Mouse (Mus musculus) midbrain, embryonic 16.5 days (tissue): ENCODE data around the gene Tnfrsf21. TPM values are rescaled to one million over a fixed set of nuclear protein-coding genes. Genes with fewer than 3 reads are reported as not detected.

Experiments
- ATAC-seq: fragments of 200-750 bp; cut with Nextera tagmentation; 2 replicates; pipeline ENCODE4 v1.8.0; 2017; ENCODE audit warnings: moderate TSS enrichment
- H3K27ac ChIP-seq: fragments of 300-500 bp; sonication (generic); 2 replicates; pipeline ENCODE4 v1.5.1; 2014; ENCODE audit warnings: mild to moderate bottlenecking, low read length, mixed read lengths
- H3K27me3 ChIP-seq: fragments of 300-500 bp; sonication (generic); 2 replicates; pipeline ENCODE4 v1.6.1; 2014; ENCODE audit warnings: low read depth, low read length, mixed read lengths; ENCODE audit not compliant: control insufficient read depth, insufficient read depth
- H3K36me3 ChIP-seq: fragments of 300-500 bp; sonication (generic); 2 replicates; pipeline ENCODE4 v1.6.1; 2014; ENCODE audit warnings: mild to moderate bottlenecking, low read length, moderate library complexity, mixed read lengths; ENCODE audit not compliant: control insufficient read depth, insufficient read depth
- H3K4me1 ChIP-seq: fragments of 300-500 bp; sonication (generic); 2 replicates; pipeline ENCODE4 v1.6.1; 2014; ENCODE audit warnings: mild to moderate bottlenecking, low read length, mixed read lengths; ENCODE audit not compliant: control insufficient read depth, insufficient read depth
- H3K4me2 ChIP-seq: fragments of 300-500 bp; sonication (generic); 2 replicates; pipeline ENCODE4 v1.6.1; 2014; ENCODE audit warnings: mild to moderate bottlenecking, low read length, mixed read lengths
- H3K4me3 ChIP-seq: fragments of 300-500 bp; sonication (generic); 2 replicates; pipeline ENCODE4 v1.5.1; 2014; ENCODE audit warnings: low read depth, mild to moderate bottlenecking, low read length, moderate library complexity, mixed read lengths
- H3K9ac ChIP-seq: fragments of 300-500 bp; sonication (generic); 2 replicates; pipeline ENCODE4 v1.6.1; 2014; ENCODE audit warnings: low read depth, low read length, mixed read lengths
- H3K9me3 ChIP-seq: fragments of 300-500 bp; sonication (generic); replicated peaks from 2 replicates; pipeline ENCODE4 v1.6.1; 2014; ENCODE audit warnings: mild to moderate bottlenecking, low read length, mixed read lengths; ENCODE audit not compliant: control insufficient read depth, poor library complexity, severe bottlenecking
- WGBS: fragments of 180-500 bp; shearing (Covaris S2); extraction: QIAGEN DNeasy Blood & Tissue Kit; methylation state at CpG from one replicate; pipeline ENCODE4 v1.1.7; 2014; 5-methylcytosine and 5-hydroxymethylcytosine counted together
- polyA plus RNA-seq: library from polyadenylated mRNA; unstranded; fragments of >200 nt; fragmentation: Nextera tagmentation; extraction: Ambion mirVana; gene quantifications from 2 replicates; pipeline ENCODE4 v1.2.1, GENCODE M21; 2015

Tnfrsf21 gene
- polyA plus RNA-seq, 1 experiment from 2014 or later, result 71.6 TPM

GRCm38 (mm10) chr17:43077540-43077939 is 61.2 kb downstream of the Tnfrsf21 start:
- ATAC-seq, result peak; percentile 14; the same call in 1 of the 2 replicates
- Histone ChIP-seq H3K9ac (no peak overlapping the region), H3K36me3 (no peaks in the 10 kb centered on the region), H3K27me3 (no peaks in the 10 kb centered on the region), H3K4me1 (peaks cover 3% of the 10 kb centered on the region; the same call in 1 of the 2 replicates), H3K4me2 (no peak overlapping the region; the same call in 1 of the 2 replicates), H3K4me3 (no peak overlapping the region), H3K9me3 (no peaks in the 10 kb centered on the region), H3K27ac (0 out of 2 replicates have a peak overlapping the region, but pooled peaks have one; percentile 35)
- WGBS, result 31% methylated on average over 4 of the region's 4 CpGs

DNA sequence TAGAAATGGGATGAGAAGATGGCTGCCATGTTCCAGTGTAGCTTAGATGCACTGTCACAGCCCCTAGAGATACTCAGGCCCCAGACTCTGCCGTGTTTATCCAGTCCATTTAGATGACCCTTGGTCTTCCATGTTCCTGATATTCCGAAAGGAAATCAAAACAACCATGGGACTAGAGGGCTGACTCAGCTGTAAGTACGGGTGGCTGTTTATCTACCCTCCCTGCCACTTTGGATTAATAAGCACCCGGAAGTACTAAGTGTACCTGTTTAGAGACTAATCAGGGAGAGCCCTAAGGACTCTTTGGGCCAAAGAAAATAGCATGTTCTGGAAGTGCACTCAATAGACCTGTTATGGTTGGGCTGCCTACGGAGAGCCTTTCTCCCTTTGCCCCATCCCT is 64.9 kb downstream of the Tnfrsf21 start:
- H3K36me3 ChIP-seq, result peaks cover 8% of the 10 kb centered on the region
- H3K9me3 ChIP-seq, result no peaks in the 10 kb centered on the region
- H3K27ac ChIP-seq, result no peak overlapping the region
- ATAC-seq, result no peak
- H3K4me1 ChIP-seq, result peaks cover 3% of the 10 kb centered on the region; the same call in 1 of the 2 replicates
- WGBS, result 96% methylated on average over 5 of the region's 5 CpGs
- H3K27me3 ChIP-seq, result no peaks in the 10 kb centered on the region
- H3K9ac ChIP-seq, result no peak overlapping the region
- no peak overlapping the region for H3K4me2 ChIP-seq
- no peak overlapping the region for H3K4me3 ChIP-seq

GRCm38 (mm10) chr17:43089496-43089895 is 73.1 kb downstream of the Tnfrsf21 start:
- Histone ChIP-seq H3K4me1 (no peaks in the 10 kb centered on the region), H3K9ac (no peak overlapping the region), H3K4me3 (no peak overlapping the region), H3K36me3 (peaks cover 25% of the 10 kb centered on the region), H3K9me3 (no peaks in the 10 kb centered on the region), H3K27me3 (no peaks in the 10 kb centered on the region), H3K27ac (no peak overlapping the region), H3K4me2 (no peak overlapping the region)
- ATAC-seq, result no peak
- WGBS, result 93% methylated on average over 6 of the region's 6 CpGs

- WGBS, result 99% methylated on average over 3 of the region's 3 CpGs
- ATAC-seq, result no peak
- Histone ChIP-seq H3K36me3 (peaks cover 17% of the 10 kb centered on the region), H3K4me3 (no peak overlapping the region), H3K9ac (no peak overlapping the region), H3K4me1 (no peaks in the 10 kb centered on the region), H3K27ac (no peak overlapping the region), H3K4me2 (no peak overlapping the region), H3K9me3 (no peaks in the 10 kb centered on the region), H3K27me3 (no peaks in the 10 kb centered on the region)
These were observed 74.8 kb downstream of the Tnfrsf21 start for GRCm38 (mm10) chr17:43090948-43091724.

DNA sequence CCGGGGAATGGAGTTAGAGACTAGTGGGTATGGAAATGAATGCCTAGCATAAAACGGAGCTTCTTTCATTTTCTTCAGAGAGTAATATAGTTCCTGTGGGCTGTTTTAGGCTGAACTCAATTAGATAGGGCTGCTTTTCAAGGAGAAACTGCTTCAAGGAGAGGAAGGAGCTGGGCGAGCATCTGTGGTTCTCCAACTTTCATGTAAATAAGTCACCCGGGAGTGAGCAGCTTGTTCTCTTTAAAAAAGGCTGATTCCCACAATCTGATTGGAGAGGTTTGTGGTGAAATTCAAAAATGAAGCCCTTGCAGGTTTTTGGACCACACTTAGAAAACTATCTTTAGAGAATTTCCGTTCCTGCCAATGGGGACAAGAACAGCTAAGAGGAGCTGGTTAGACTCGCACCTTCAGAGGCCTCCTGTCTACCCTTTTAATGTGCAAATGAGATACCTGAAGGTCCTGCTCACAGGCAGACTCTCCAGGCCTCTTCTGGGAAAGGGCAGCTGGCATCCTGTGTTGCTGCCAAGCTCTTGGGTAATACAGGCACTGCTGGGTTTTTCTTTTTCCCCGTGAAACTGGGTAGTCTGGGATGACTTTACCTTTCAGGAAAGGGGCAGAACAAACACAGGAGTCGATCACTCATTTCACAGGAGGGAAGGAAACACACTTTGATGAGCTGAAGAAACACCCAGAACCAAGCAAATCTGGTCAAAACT is 76.1 kb downstream of the Tnfrsf21 start:
- Histone ChIP-seq H3K36me3 (peaks cover 11% of the 10 kb centered on the region), H3K4me1 (no peaks in the 10 kb centered on the region), H3K27ac (no peak overlapping the region), H3K4me3 (no peak overlapping the region), H3K27me3 (no peaks in the 10 kb centered on the region), H3K9me3 (no peaks in the 10 kb centered on the region), H3K9ac (no peak overlapping the region), H3K4me2 (no peak overlapping the region)
- 54% methylated on average over 8 of the region's 8 CpGs for WGBS
- ATAC-seq, result no peak

DNA sequence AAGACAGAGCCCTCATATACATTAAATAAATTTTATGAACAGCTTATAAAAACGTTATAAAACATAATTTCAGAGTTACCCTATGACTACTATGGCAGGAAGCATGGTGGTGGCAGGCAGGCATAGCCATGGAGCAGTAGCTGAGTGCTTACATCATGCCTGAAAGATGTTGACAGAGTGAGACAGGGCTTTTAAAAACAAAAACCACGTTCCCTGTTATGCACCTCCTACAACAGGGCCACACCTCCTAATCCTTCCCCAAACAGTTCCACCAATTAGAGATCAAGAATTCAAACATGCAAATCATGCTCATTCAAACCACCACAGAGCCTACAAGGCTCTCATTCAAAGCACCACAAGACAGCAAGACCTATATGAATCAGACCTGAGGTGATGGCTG is 77.9 kb downstream of the Tnfrsf21 start:
- ATAC-seq, result no peak
- WGBS, result 37% methylated on average over 2 of the region's 2 CpGs
- Histone ChIP-seq H3K27ac (no peak overlapping the region), H3K9ac (no peak overlapping the region), H3K4me1 (no peaks in the 10 kb centered on the region), H3K9me3 (no peaks in the 10 kb centered on the region), H3K27me3 (no peaks in the 10 kb centered on the region), H3K36me3 (peaks cover 7% of the 10 kb centered on the region), H3K4me2 (no peak overlapping the region), H3K4me3 (no peak overlapping the region)

GRCm38 (mm10) chr17:43097101-43097688 is 80.8 kb downstream of the Tnfrsf21 start:
- no peak for ATAC-seq
- WGBS, result 86% methylated on average over 4 of the region's 4 CpGs
- H3K4me3 ChIP-seq, result no peak overlapping the region
- no peaks in the 10 kb centered on the region for H3K27me3 ChIP-seq
- no peaks in the 10 kb centered on the region for H3K36me3 ChIP-seq
- no peak overlapping the region for H3K4me2 ChIP-seq
- no peak overlapping the region for H3K9ac ChIP-seq
- H3K9me3 ChIP-seq, result no peaks in the 10 kb centered on the region
- H3K4me1 ChIP-seq, result no peaks in the 10 kb centered on the region
- no peak overlapping the region for H3K27ac ChIP-seq

- H3K4me3 ChIP-seq, result no peak overlapping the region
- no peaks in the 10 kb centered on the region for H3K27me3 ChIP-seq
- no peak overlapping the region for H3K9ac ChIP-seq
- no peak overlapping the region for H3K4me2 ChIP-seq
- no peak for ATAC-seq
- H3K27ac ChIP-seq, result no peak overlapping the region
- no peaks in the 10 kb centered on the region for H3K4me1 ChIP-seq
- no peaks in the 10 kb centered on the region for H3K36me3 ChIP-seq
- no peaks in the 10 kb centered on the region for H3K9me3 ChIP-seq
- 62% methylated on average over 3 of the region's 3 CpGs for WGBS
These were observed 89.8 kb downstream of the Tnfrsf21 start for GRCm38 (mm10) chr17:43106108-43106507.

DNA sequence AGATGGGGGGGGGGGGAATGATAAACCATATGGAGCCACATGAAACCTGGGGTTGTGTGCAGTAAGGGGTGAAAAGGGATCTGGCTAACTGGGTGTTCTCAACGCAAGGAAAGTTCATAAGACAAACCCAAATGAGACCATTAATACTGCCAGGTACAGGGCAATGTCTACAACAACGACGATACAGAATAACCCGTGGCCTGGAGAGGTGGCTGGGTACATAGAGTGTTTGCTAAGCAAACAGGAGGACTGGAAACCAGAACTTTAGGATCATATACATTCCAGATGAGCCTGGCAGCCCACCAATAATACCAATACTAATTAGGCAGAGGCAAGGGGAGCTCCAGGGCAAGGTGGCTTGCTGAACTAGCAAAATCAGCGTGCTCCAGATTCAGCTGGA is 91.0 kb downstream of the Tnfrsf21 start:
- no peaks in the 10 kb centered on the region for H3K27me3 ChIP-seq
- no peaks in the 10 kb centered on the region for H3K36me3 ChIP-seq
- 92% methylated on average over 5 of the region's 5 CpGs for WGBS
- no peak overlapping the region for H3K27ac ChIP-seq
- H3K4me3 ChIP-seq, result no peak overlapping the region
- no peak overlapping the region for H3K4me2 ChIP-seq
- no peaks in the 10 kb centered on the region for H3K4me1 ChIP-seq
- H3K9ac ChIP-seq, result no peak overlapping the region
- no peak for ATAC-seq
- H3K9me3 ChIP-seq, result no peaks in the 10 kb centered on the region
